In the genomic region with DNA sequence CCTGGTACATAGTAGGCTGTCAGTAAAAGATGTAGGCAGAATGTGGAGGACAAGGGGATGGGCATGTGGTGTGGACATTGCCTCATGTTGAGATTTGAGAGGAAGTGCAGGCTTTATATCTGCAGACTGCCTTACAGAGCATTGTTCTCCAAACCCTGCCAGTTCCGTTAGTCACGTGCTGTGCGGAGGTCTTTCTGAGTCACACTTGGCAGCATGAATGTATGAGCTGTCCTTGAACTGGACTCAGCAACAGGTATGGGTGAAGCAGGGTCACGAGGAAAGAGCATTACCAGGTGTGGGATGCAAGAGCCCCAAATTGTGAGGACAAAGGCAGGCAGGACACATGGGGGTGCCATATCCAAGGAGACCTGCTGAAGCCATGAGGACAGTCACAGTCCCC, we compare ENCODE assay signal across 17 mouse cellular contexts.
DNase-seq lines count a peak whose midpoint lies in the region; TF ChIP-seq lines count a peak whose summit lies in the region.
"Had no signal": no experiment of that assay in that cellular context is flagged by ENCODE, and none has a peak within 500 bp of the region (broad histone marks: within the 10 kb centered on the region; RNA-seq: fewer than 3 reads in every experiment).

No protein-coding gene starts in this region.

- no peak overlapping the region for H3K4me3 ChIP-seq in gastrocnemius, adult 2 months
- H3K4me3 ChIP-seq: embryonic facial prominence, embryonic 12.5 days; heart, adult 2 months; heart, embryonic 15.5 days; hindbrain, embryonic 10.5 days had no signal

- intact Hi-C loops in gastrocnemius, adult 2 months (cut with DNase I), result no loop called here

- DNase-seq in gastrocnemius, adult 2 months, result no peak
- DNase-seq in gastrocnemius, adult 8-10 months (ENCODE audit: low spot score in 2 of 2), result no peak
- DNase-seq in 3T3-L1 (ENCODE audit: low read depth, low spot score) (peak; percentile 67), NIH3T3 (ENCODE audit: low read depth) (peak; percentile 18), liver (no peak)
- no peak for DNase-seq in frontal cortex, postnatal 10 days (ENCODE audit: low spot score in 2 of 2)
- DNase-seq: adrenal gland, postnatal 25 days; cerebellum, adult 11 months; cerebellum, adult 8-10 months; cerebellum, postnatal 14 days; gastrocnemius, postnatal 10 days; heart, adult 2 months; kidney, adult 2 months had no signal

- no peak for TF ChIP-seq CTCF in gastrocnemius, adult 2 months (IDR thresholded peaks at IDR 0.05)

- H3K27ac ChIP-seq in gastrocnemius, adult 2 months, result peak overlapping the region; percentile 67; the same call in 1 of the 2 replicates
- H3K27ac ChIP-seq: embryonic facial prominence, embryonic 12.5 days; heart, adult 2 months; heart, embryonic 15.5 days; hindbrain, embryonic 10.5 days; hindbrain, embryonic 14.5 days had no signal

Comparison
In these comparisons a context has a peak if more than half of its experiments do, and no peak if none do; other contexts are left out.
1. DNase-seq: peak in 3T3-L1 (single experiment) and NIH3T3 (single experiment); none in gastrocnemius, adult 2 months (single experiment), gastrocnemius, adult 8-10 months (0 of 2), frontal cortex, postnatal 10 days (0 of 2) and liver (single experiment).